Mouse (Mus musculus): ENCODE measurements around the gene Vmn1r217.
"Not testable (repeated sequence)": the region's sequence is repeated elsewhere in the genome, so short reads cannot be mapped to it uniquely, and the experiment has no call there.

The Vmn1r217 gene

GRCm38 (mm10) chr13:23118126-23118525 is at the start of gene Vmn1r217:
TSS of gene Vmn1r217 (minus strand) at chr13:23118226.
- not testable (repeated sequence) for ATAC-seq (ENCODE audit: low TSS enrichment)

GRCm38 (mm10) chr13:23166471-23166870 is 48.4 kb upstream of the Vmn1r217 start:
- not testable (repeated sequence) for ATAC-seq (ENCODE audit: low TSS enrichment)

- no peak for ATAC-seq (ENCODE audit: low TSS enrichment)
These were observed 41.0 kb upstream of the Vmn1r217 start, which contains the start of gene Vmn1r219 for GRCm38 (mm10) chr13:23159012-23159411. TSS of gene Vmn1r219 (plus strand) at chr13:23159312.

- no peak for ATAC-seq (ENCODE audit: low TSS enrichment)
These were observed 39.8 kb upstream of the Vmn1r217 start for GRCm38 (mm10) chr13:23157848-23158247.

- no peak for ATAC-seq (ENCODE audit: low TSS enrichment)
These were observed 20.9 kb upstream of the Vmn1r217 start for GRCm38 (mm10) chr13:23138880-23139279.

GRCm38 (mm10) chr13:23133501-23133900 is 15.5 kb upstream of the Vmn1r217 start:
- ATAC-seq (ENCODE audit: low TSS enrichment) = no peak

GRCm38 (mm10) chr13:23133099-23133498 is 15.1 kb upstream of the Vmn1r217 start, which contains the start of gene Vmn1r218:
TSS of gene Vmn1r218 (plus strand) at chr13:23133155.
- ATAC-seq (ENCODE audit: low TSS enrichment) = no peak

- ATAC-seq (ENCODE audit: low TSS enrichment) = no peak
These were observed 2.6 kb upstream of the Vmn1r217 start for GRCm38 (mm10) chr13:23120611-23121010.

GRCm38 (mm10) chr13:23094386-23094785 is 23.6 kb downstream of the Vmn1r217 start:
- no peak for ATAC-seq (ENCODE audit: low TSS enrichment)

- ATAC-seq (ENCODE audit: low TSS enrichment) = no peak
These were observed 48.7 kb downstream of the Vmn1r217 start for GRCm38 (mm10) chr13:23069312-23069711.

- ATAC-seq (ENCODE audit: low TSS enrichment) = no peak
These were observed 50.3 kb downstream of the Vmn1r217 start, which contains the start of gene Vmn1r215 for GRCm38 (mm10) chr13:23067725-23068124. TSS of gene Vmn1r215 (plus strand) at chr13:23068025.

GRCm38 (mm10) chr13:23057778-23058177 is 60.2 kb downstream of the Vmn1r217 start:
- ATAC-seq (ENCODE audit: low TSS enrichment) = no peak
